Mouse (Mus musculus) liver, adult 2 months (tissue): ENCODE measurements around the gene Tsc2.

Experiments used
- CTCF ChIP-seq: fragments of 200-500 bp; IDR thresholded peaks from 2 replicates; pipeline ENCODE4 v1.5.1; 2011; ENCODE audit warnings: low read depth, low read length, control low read depth
- POLR2A ChIP-seq: fragments of 200-500 bp; IDR thresholded peaks from 2 replicates; pipeline ENCODE4 v1.6.1; 2011; ENCODE audit warnings: low read length, control low read depth; ENCODE audit not compliant: insufficient read depth; ENCODE audit errors: extremely low read depth

- TF ChIP-seq CTCF (no peak), POLR2A (no peak)
These were observed 7.0 kb downstream of the Tsc2 start for GRCm38 (mm10) chr17:24625472-24625871.
